Mouse (Mus musculus): ENCODE results near the gene 4931422A03Rik. TPM values are rescaled to one million over a fixed set of nuclear protein-coding genes. Genes with fewer than 3 reads are reported as not detected.
A peak's percentile ranks its signal among the peaks of the same experiment; 100 is the strongest.
"Not testable (repeated sequence)": the region's sequence is repeated elsewhere in the genome, so short reads cannot be mapped to it uniquely, and the experiment has no call there.

The 4931422A03Rik gene
- not detected for total RNA-seq (2021)
- polyA plus RNA-seq (2012; rRNA removed) = not detected in 2 replicates
- long read RNA-seq = 0 reads

- TF ChIP-seq POLR2A (IDR thresholded peaks at IDR 0.05; ENCODE audit: insufficient read depth, low read depth, low read length) (no peak), CTCF (IDR thresholded peaks at IDR 0.05) (no peak), EP300 (IDR thresholded peaks at IDR 0.05; ENCODE audit: insufficient read depth, low read depth, low read length) (no peak)
- under 1% methylated on average over 31 of the region's 32 CpGs for WGBS
- no peaks in the 10 kb centered on the region for H3K27me3 ChIP-seq (ENCODE audit: control insufficient read depth, insufficient read depth, low read length)
- peak within 1 kb of the TSS; percentile 66 for H3K4me3 ChIP-seq
- peaks cover 3% of the 10 kb centered on the region for H3K4me1 ChIP-seq (ENCODE audit: control insufficient read depth, insufficient read depth, low read length)
- H3K79me2 ChIP-seq (replicated peaks; ENCODE audit: control insufficient read depth, insufficient read depth, low read length) = peaks cover 4% of the 10 kb centered on the region
- DNase-seq = no peak
- intact Hi-C loops (cut with DNase I) = no loop called here
- peak within 1 kb of the TSS; percentile 86 for H3K9ac ChIP-seq (ENCODE audit: low read depth, low read length)
- H3K27ac ChIP-seq = peak within 1 kb of the TSS; percentile 82
- H3K36me3 ChIP-seq (ENCODE audit: control insufficient read depth, insufficient read depth, low read length) = peaks cover 21% of the 10 kb centered on the region
These were observed at the start of gene 4931422A03Rik for GRCm38 (mm10) chr2:104028139-104028723. Gene 4931422A03Rik, minus strand, starts transcription at chr2:104028361.

- no peaks in the 10 kb centered on the region for H3K36me3 ChIP-seq (ENCODE audit: control insufficient read depth, insufficient read depth, low read length)
- intact Hi-C loops (cut with DNase I) = no loop called here
- 9% methylated on average over 13 of the region's 13 CpGs for WGBS
- no peak for TF ChIP-seq POLR2A (IDR thresholded peaks at IDR 0.05; ENCODE audit: insufficient read depth, low read depth, low read length)
- no peak for TF ChIP-seq CTCF (IDR thresholded peaks at IDR 0.05)
- TF ChIP-seq EP300 (IDR thresholded peaks at IDR 0.05; ENCODE audit: insufficient read depth, low read depth, low read length) = no peak
- DNase-seq = peak; percentile 57 to 62
- no peaks in the 10 kb centered on the region for H3K27me3 ChIP-seq (ENCODE audit: control insufficient read depth, insufficient read depth, low read length)
- no peak within 1 kb of the TSS for H3K27ac ChIP-seq
- H3K9ac ChIP-seq (ENCODE audit: low read depth, low read length) = peak within 1 kb of the TSS; percentile 36; the same call in 1 of the 2 replicates
- H3K4me1 ChIP-seq (ENCODE audit: control insufficient read depth, insufficient read depth, low read length) = peaks cover 1% of the 10 kb centered on the region; the same call in 1 of the 2 replicates
- H3K79me2 ChIP-seq (replicated peaks; ENCODE audit: control insufficient read depth, insufficient read depth, low read length) = no peaks in the 10 kb centered on the region
- no peak within 1 kb of the TSS; the same call in 1 of the 2 replicates for H3K4me3 ChIP-seq
These were observed 41.6 kb upstream of the 4931422A03Rik start, which contains the start of gene Cd59b for GRCm38 (mm10) chr2:104069704-104070185. Gene Cd59b, plus strand, starts transcription at chr2:104069849.

GRCm38 (mm10) chr2:104068450-104068849 lies 40.3 kb upstream of the 4931422A03Rik start, which contains the start of gene Gm10799:
Gene Gm10799, minus strand, starts transcription at chr2:104068550.
- intact Hi-C loops (cut with DNase I) = loop anchor here (1.0 kb wide), 1 partner anchor 25 kb away; no protein-coding TSS in a partner anchor
- DNase-seq; H3K27me3 ChIP-seq (ENCODE audit: control insufficient read depth, insufficient read depth, low read length); H3K4me3 ChIP-seq; H3K79me2 ChIP-seq (replicated peaks; ENCODE audit: control insufficient read depth, insufficient read depth, low read length); H3K9ac ChIP-seq (ENCODE audit: low read depth, low read length); H3K27ac ChIP-seq; H3K4me1 ChIP-seq (ENCODE audit: control insufficient read depth, insufficient read depth, low read length); H3K36me3 ChIP-seq (ENCODE audit: control insufficient read depth, insufficient read depth, low read length): not testable (repeated sequence)
- 36% methylated on average over 7 of the region's 7 CpGs for WGBS

GRCm38 (mm10) chr2:104065526-104065925 lies 37.4 kb upstream of the 4931422A03Rik start, which contains the start of gene Gm10912:
Gene Gm10912, plus strand, starts transcription at chr2:104065826.
- WGBS = 78% methylated on average over 6 of the region's 6 CpGs
- H3K27ac ChIP-seq; H3K9ac ChIP-seq (ENCODE audit: low read depth, low read length); H3K36me3 ChIP-seq (ENCODE audit: control insufficient read depth, insufficient read depth, low read length); H3K27me3 ChIP-seq (ENCODE audit: control insufficient read depth, insufficient read depth, low read length); H3K4me1 ChIP-seq (ENCODE audit: control insufficient read depth, insufficient read depth, low read length); H3K79me2 ChIP-seq (replicated peaks; ENCODE audit: control insufficient read depth, insufficient read depth, low read length); intact Hi-C loops (cut with DNase I); H3K4me3 ChIP-seq; DNase-seq: not testable (repeated sequence)

- H3K4me3 ChIP-seq = no peak overlapping the region
- DNase-seq = no peak
- no peak overlapping the region for H3K27ac ChIP-seq
- H3K79me2 ChIP-seq (replicated peaks; ENCODE audit: control insufficient read depth, insufficient read depth, low read length) = no peaks in the 10 kb centered on the region
- H3K9ac ChIP-seq (ENCODE audit: low read depth, low read length) = no peak overlapping the region
- WGBS = 73% methylated on average over 2 of the region's 2 CpGs
- intact Hi-C loops (cut with DNase I) = no loop called here
- no peak for TF ChIP-seq CTCF (IDR thresholded peaks at IDR 0.05)
- TF ChIP-seq POLR2A (IDR thresholded peaks at IDR 0.05; ENCODE audit: insufficient read depth, low read depth, low read length) = no peak
- TF ChIP-seq EP300 (IDR thresholded peaks at IDR 0.05; ENCODE audit: insufficient read depth, low read depth, low read length) = no peak
- no peaks in the 10 kb centered on the region for H3K36me3 ChIP-seq (ENCODE audit: control insufficient read depth, insufficient read depth, low read length)
- no peaks in the 10 kb centered on the region for H3K27me3 ChIP-seq (ENCODE audit: control insufficient read depth, insufficient read depth, low read length)
- H3K4me1 ChIP-seq (ENCODE audit: control insufficient read depth, insufficient read depth, low read length) = peaks cover 1% of the 10 kb centered on the region; the same call in 1 of the 2 replicates
These were observed 36.0 kb upstream of the 4931422A03Rik start for GRCm38 (mm10) chr2:104064152-104064551.

- no peak for TF ChIP-seq EP300 (IDR thresholded peaks at IDR 0.05; ENCODE audit: insufficient read depth, low read depth, low read length)
- TF ChIP-seq CTCF (IDR thresholded peaks at IDR 0.05) = no peak
- TF ChIP-seq POLR2A (IDR thresholded peaks at IDR 0.05; ENCODE audit: insufficient read depth, low read depth, low read length) = no peak
- intact Hi-C loops (cut with DNase I) = no loop called here
- no peak overlapping the region for H3K27ac ChIP-seq
- no peak overlapping the region for H3K9ac ChIP-seq (ENCODE audit: low read depth, low read length)
- H3K4me3 ChIP-seq = no peak overlapping the region
- no peaks in the 10 kb centered on the region for H3K27me3 ChIP-seq (ENCODE audit: control insufficient read depth, insufficient read depth, low read length)
- DNase-seq = no peak
- H3K79me2 ChIP-seq (replicated peaks; ENCODE audit: control insufficient read depth, insufficient read depth, low read length) = no peaks in the 10 kb centered on the region
- H3K36me3 ChIP-seq (ENCODE audit: control insufficient read depth, insufficient read depth, low read length) = no peaks in the 10 kb centered on the region
- H3K4me1 ChIP-seq (ENCODE audit: control insufficient read depth, insufficient read depth, low read length) = no peaks in the 10 kb centered on the region
These were observed 34.5 kb upstream of the 4931422A03Rik start for GRCm38 (mm10) chr2:104062665-104063064.

Data from heart, adult 2 months (tissue).